ENCODE assay signal across 10 mouse cellular contexts in the genomic region with DNA sequence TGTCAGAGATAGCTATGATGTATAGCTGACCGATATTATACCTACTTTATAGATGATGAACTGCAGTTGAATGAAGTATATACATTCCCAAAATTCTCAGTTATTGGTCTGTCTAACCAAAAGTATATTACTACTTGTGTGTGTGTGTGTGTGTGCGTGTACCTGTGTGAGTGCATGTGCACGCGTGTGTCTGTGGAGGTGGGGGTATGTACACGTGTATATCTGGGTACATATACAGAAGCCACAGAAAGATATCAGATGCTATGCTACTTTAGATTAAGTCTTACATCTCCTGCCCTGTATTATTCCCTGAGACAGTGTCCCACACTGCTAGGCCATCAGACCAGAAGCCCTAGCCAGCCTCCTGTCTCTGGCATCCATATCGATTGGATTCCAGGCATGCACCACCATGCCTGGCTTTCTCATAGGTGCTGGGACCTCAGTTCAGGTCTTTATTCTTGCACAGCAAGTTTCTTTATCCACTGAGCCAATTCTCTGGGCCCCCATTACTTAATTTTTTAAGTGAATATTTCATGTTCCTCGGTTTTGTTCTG. TPM values are rescaled to one million over a fixed set of nuclear protein-coding genes. Genes with fewer than 3 reads are reported as not detected.
DNase-seq lines count a peak whose midpoint lies in the region; ATAC-seq lines count a peak whose summit lies in the region.
"Had no signal": no experiment of that assay in that cellular context is flagged by ENCODE, and none has a peak within 500 bp of the region (broad histone marks: within the 10 kb centered on the region; RNA-seq: fewer than 3 reads in every experiment).

No protein-coding gene starts in this region.

- H3K9ac ChIP-seq in hindbrain, embryonic 11.5 days (ENCODE audit: low read depth, low read length) = no peak overlapping the region
- H3K9ac ChIP-seq in midbrain, embryonic 13.5 days (replicated peaks) = no peak overlapping the region
- H3K9ac ChIP-seq: limb, embryonic 15.5 days; liver, postnatal 0 days had no signal

- H3K4me1 ChIP-seq in hindbrain, embryonic 11.5 days (replicated peaks; ENCODE audit: control insufficient read depth, insufficient read depth, low read length) = no peaks in the 10 kb centered on the region
- no peaks in the 10 kb centered on the region for H3K4me1 ChIP-seq in midbrain, embryonic 13.5 days (replicated peaks)
- H3K4me1 ChIP-seq: limb, embryonic 15.5 days had no signal

- no peak overlapping the region for H3K4me3 ChIP-seq in hindbrain, embryonic 11.5 days (ENCODE audit: low read depth, low read length)
- H3K4me3 ChIP-seq in midbrain, embryonic 13.5 days (replicated peaks) = no peak overlapping the region
- H3K4me3 ChIP-seq: erythroblast, embryonic 14.5 days; limb, embryonic 15.5 days had no signal

- no peak overlapping the region for H3K27ac ChIP-seq in hindbrain, embryonic 11.5 days (ENCODE audit: low read depth, low read length)
- no peak overlapping the region for H3K27ac ChIP-seq in midbrain, embryonic 13.5 days
- H3K27ac ChIP-seq: limb, embryonic 15.5 days had no signal

- peak; percentile 49 for ATAC-seq in hindbrain, embryonic 11.5 days (ENCODE audit: low FRiP score)
- peak; percentile 41 for ATAC-seq in midbrain, embryonic 13.5 days
- no peak for ATAC-seq in cerebellum, adult (ENCODE audit: insufficient number of reproducible peaks, low FRiP score, low TSS enrichment)
- ATAC-seq: liver, postnatal 0 days had no signal

- H3K4me2 ChIP-seq in hindbrain, embryonic 11.5 days (replicated peaks; ENCODE audit: low read depth, low read length) = no peak overlapping the region
- H3K4me2 ChIP-seq in midbrain, embryonic 13.5 days (replicated peaks) = no peak overlapping the region
- H3K4me2 ChIP-seq: limb, embryonic 15.5 days had no signal

- WGBS in hindbrain, embryonic 11.5 days = 96% methylated on average over 7 of the region's 7 CpGs
- WGBS in midbrain, embryonic 13.5 days = 95% methylated on average over 7 of the region's 7 CpGs

- no peaks in the 10 kb centered on the region for H3K27me3 ChIP-seq in hindbrain, embryonic 11.5 days (ENCODE audit: control insufficient read depth, insufficient read depth, low read length)
- H3K27me3 ChIP-seq in midbrain, embryonic 13.5 days = no peaks in the 10 kb centered on the region
- H3K27me3 ChIP-seq: limb, embryonic 15.5 days had no signal

- H3K36me3 ChIP-seq in hindbrain, embryonic 11.5 days (ENCODE audit: control insufficient read depth, insufficient read depth, low read length) = no peaks in the 10 kb centered on the region
- H3K36me3 ChIP-seq in midbrain, embryonic 13.5 days = no peaks in the 10 kb centered on the region
- H3K36me3 ChIP-seq: limb, embryonic 15.5 days had no signal

- H3K9me3 ChIP-seq in hindbrain, embryonic 11.5 days (ENCODE audit: control insufficient read depth, low read length) = no peaks in the 10 kb centered on the region
- no peaks in the 10 kb centered on the region for H3K9me3 ChIP-seq in midbrain, embryonic 13.5 days
- H3K9me3 ChIP-seq: limb, embryonic 15.5 days had no signal

- DNase-seq in right cerebral cortex, postnatal 4 days = peak; percentile 5
- no peak for DNase-seq in right cerebral cortex, adult 18-20 months
- DNase-seq in hindbrain, embryonic 11.5 days (ENCODE audit: low spot score) = peak; percentile 10
- DNase-seq in frontal cortex, postnatal 36 days (ENCODE audit: low spot score in 2 of 2) = no peak
- no peak for DNase-seq in adrenal gland, postnatal 36 days
- DNase-seq: liver, postnatal 0 days had no signal

RNA-seq across cellular contexts. Expression of a gene that starts 42.7 kb away (rescaled TPM):
- 12.0 and 12.9 TPM in 2 replicates for polyA plus RNA-seq in hindbrain, embryonic 11.5 days (2014; fragmentation: Nextera tagmentation; extraction: Ambion mirVana)
- 17.3 and 20.5 TPM in 2 replicates for polyA plus RNA-seq in midbrain, embryonic 13.5 days (2015; fragmentation: Nextera tagmentation; extraction: Ambion mirVana)
- total RNA-seq in adrenal gland, postnatal 36 days (2021) = 10 to 100 TPM; 28.3 to 41.6 TPM

Comparison
In these comparisons a context has a peak if more than half of its experiments do, and no peak if none do; other contexts are left out.
1. DNase-seq: peak in right cerebral cortex, postnatal 4 days (single experiment) and hindbrain, embryonic 11.5 days (single experiment); none in right cerebral cortex, adult 18-20 months (single experiment), frontal cortex, postnatal 36 days (0 of 2) and adrenal gland, postnatal 36 days (0 of 2).